ENCODE assay signal across 8 mouse cellular contexts in genomic region chr2:11542640-11543039, GRCm38 (mm10). TPM values are rescaled to one million over a fixed set of nuclear protein-coding genes. Genes with fewer than 3 reads are reported as not detected.
DNase-seq lines count a peak whose midpoint lies in the region; ATAC-seq and TF ChIP-seq lines count a peak whose summit lies in the region.

No protein-coding gene starts in this region.

- H3K4me2 ChIP-seq in embryonic facial prominence, embryonic 11.5 days (ENCODE audit: low read depth, low read length): no peak overlapping the region

- no peak overlapping the region for H3K27ac ChIP-seq in embryonic facial prominence, embryonic 11.5 days (replicated peaks; ENCODE audit: low read depth, low read length)

- DNase-seq in CD4-positive helper T cell, adult 2 months (ENCODE audit: low read depth, low spot score): peak; percentile 49
- DNase-seq in adrenal gland, postnatal 10 days: peak; percentile 87
- DNase-seq in embryonic facial prominence, embryonic 11.5 days (ENCODE audit: low spot score): peak; percentile 56
- DNase-seq in heart, adult 9 months (ENCODE audit: low spot score in 2 of 2): peak; percentile 44 to 75
- DNase-seq in kidney, postnatal 36 days: peak; percentile 83 to 92
- peak; percentile 77 for DNase-seq in lung, adult 2 months
- DNase-seq in ovary, adult 18-20 months (ENCODE audit: low spot score): peak; percentile 25
- peak; percentile 42 for DNase-seq in thymus, postnatal 0 days (ENCODE audit: low spot score)

- no peaks in the 10 kb centered on the region for H3K36me3 ChIP-seq in embryonic facial prominence, embryonic 11.5 days (replicated peaks; ENCODE audit: control insufficient read depth, insufficient read depth, low read depth, low read length)

- H3K4me3 ChIP-seq in embryonic facial prominence, embryonic 11.5 days (ENCODE audit: low read depth, low read length): no peak overlapping the region
- no peak overlapping the region for H3K4me3 ChIP-seq in lung, adult 2 months (replicated peaks; ENCODE audit: extremely low read depth, low read depth, low read length)

- ATAC-seq in embryonic facial prominence, embryonic 11.5 days (replicated peaks; ENCODE audit: insufficient number of reproducible peaks, low FRiP score, low TSS enrichment, low read depth): peak; percentile 49; the same call in 1 of the 2 replicates

- no peaks in the 10 kb centered on the region for H3K27me3 ChIP-seq in embryonic facial prominence, embryonic 11.5 days (ENCODE audit: control insufficient read depth, insufficient read depth, low read length)

- H3K9ac ChIP-seq in embryonic facial prominence, embryonic 11.5 days (replicated peaks; ENCODE audit: low read length): no peak overlapping the region

- no peak for TF ChIP-seq POLR2A in lung, adult 2 months (IDR thresholded peaks at IDR 0.05; ENCODE audit: borderline replicate concordance, extremely low read depth, low read depth, low read length)

- 80% methylated on average over 1 of the region's 1 CpGs for WGBS in embryonic facial prominence, embryonic 11.5 days
- WGBS in lung, adult 2 months: 75% methylated on average over 1 of the region's 1 CpGs

- no peaks in the 10 kb centered on the region for H3K4me1 ChIP-seq in embryonic facial prominence, embryonic 11.5 days (ENCODE audit: control insufficient read depth, insufficient read depth, low read length)
- no peaks in the 10 kb centered on the region for H3K4me1 ChIP-seq in lung, adult 2 months (ENCODE audit: control insufficient read depth, insufficient read depth, low read length)

- no peaks in the 10 kb centered on the region for H3K9me3 ChIP-seq in embryonic facial prominence, embryonic 11.5 days (replicated peaks; ENCODE audit: control insufficient read depth, low read length)

- TF ChIP-seq CTCF in lung, adult 2 months (IDR thresholded peaks at IDR 0.05; ENCODE audit: insufficient read depth, low read length): peak; percentile 75

RNA-seq across cellular contexts. Expression of gene Pfkfb3, which starts 11.2 kb away (rescaled TPM):
- total RNA-seq in adrenal gland, postnatal 10 days (2021): 100 to 1,000 TPM; 107 to 116 TPM
- 12.2 and 13.8 TPM in 2 replicates for polyA plus RNA-seq in embryonic facial prominence, embryonic 11.5 days (2014; fragmentation: Nextera tagmentation; extraction: Ambion mirVana)
- polyA plus RNA-seq in lung, adult 2 months (2012; rRNA removed): 40.2 and 44.4 TPM in 2 replicates
- polyA plus RNA-seq in thymus, postnatal 0 days (2015; fragmentation: Nextera tagmentation; extraction: Ambion mirVana): 14.0 and 15.0 TPM in 2 replicates

Comparison
In these comparisons a context has a peak if more than half of its experiments do, and no peak if none do; other contexts are left out.
1. DNase-seq: peak in every context shown above with its lines; median percentile 88 in kidney, postnatal 36 days; 87 in adrenal gland, postnatal 10 days; 77 in lung, adult 2 months; 60 in heart, adult 9 months; 56 in embryonic facial prominence, embryonic 11.5 days; 49 in CD4-positive helper T cell, adult 2 months; 42 in thymus, postnatal 0 days; 25 in ovary, adult 18-20 months.